Mouse (Mus musculus) activated CD4-positive, CD25-positive, alpha-beta regulatory T cell, adult 4 months (primary cell): ENCODE results near the gene Ap1s1. TPM values are rescaled to one million over a fixed set of nuclear protein-coding genes. Genes with fewer than 3 reads are reported as not detected.

Experiments used
- ATAC-seq: one replicate; pipeline ENCODE4 v1.8.0; 2017
- polyA plus RNA-seq, 2 experiments: library from polyadenylated mRNA; unstranded; fragments of 100-300 nt; shearing (Covaris generic); gene quantifications; one replicate each; pipeline ENCODE4 v1.2.1; 2017

Gene Ap1s1
- polyA plus RNA-seq, 2 experiments from 2014 or later, result 71.3 to 90.7 TPM

DNA sequence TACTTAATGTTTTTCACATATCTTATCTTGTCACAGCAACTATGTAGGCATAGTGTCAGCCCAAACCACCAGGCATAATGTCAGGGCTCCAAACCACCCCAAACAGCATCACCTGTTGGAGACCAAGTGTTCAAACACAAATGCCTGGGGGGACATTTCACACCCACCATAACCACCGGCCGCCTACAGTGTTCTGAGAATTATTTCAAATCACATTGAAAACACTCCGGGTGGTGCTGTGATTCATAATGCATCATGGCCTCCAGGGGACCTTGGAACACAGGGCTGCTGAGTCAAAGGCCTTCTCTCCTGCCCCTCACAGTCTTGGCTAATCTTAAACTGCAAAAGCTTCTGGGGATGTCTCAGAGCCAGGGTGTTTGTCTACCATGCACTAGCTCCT lies 30.0 kb downstream of the Ap1s1 start:
- ATAC-seq, result no peak

DNA sequence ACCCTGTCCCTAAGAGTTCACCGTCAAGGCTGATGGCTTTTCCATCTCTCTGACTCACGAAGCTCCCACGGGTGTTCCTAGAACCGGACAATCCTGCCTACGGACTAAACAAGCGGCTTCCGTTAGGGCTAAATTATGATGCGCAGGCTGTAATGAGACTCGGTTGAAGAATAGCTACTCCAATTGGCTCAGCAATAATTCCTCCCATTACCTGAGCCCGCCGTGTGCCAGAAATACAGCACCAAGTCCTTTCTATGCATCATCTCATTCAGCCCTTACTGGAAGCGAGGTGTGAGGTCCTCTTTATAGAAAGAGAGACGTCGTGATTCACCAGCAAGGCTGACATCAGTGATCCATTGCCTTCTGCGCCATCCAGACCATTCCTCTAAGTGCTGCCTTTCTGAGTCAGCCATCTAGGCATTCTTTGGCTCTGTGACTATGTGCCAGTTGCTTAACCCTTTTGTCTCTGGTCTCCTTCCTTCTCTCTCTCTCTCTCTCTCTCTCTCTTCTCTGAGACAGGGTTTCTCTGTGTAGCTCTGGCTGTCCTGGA lies 33.5 kb downstream of the Ap1s1 start:
- no peak for ATAC-seq

DNA sequence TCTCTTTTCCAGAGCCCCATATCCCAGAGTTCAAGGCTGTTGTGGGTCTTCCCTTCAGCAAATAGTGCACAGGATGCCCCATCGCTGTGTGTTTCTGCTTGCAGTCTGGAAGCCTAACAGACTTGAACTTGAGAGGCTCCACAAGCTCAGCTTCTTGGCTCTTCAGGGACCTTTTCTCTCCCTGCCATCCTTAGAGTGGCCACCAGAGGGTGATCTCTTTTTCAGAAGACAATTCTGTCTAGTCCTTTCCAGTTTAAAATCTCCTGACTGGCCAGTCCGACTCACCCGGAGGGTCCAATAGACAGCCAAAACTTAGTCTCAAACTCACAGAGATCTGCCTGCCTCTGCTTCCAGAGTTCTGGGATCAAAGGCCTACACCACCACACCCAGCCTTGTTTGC lies 35.9 kb downstream of the Ap1s1 start:
- ATAC-seq, result no peak

GRCm38 (mm10) chr5:137007276-137007675 lies 38.7 kb downstream of the Ap1s1 start:
- ATAC-seq, result no peak

DNA sequence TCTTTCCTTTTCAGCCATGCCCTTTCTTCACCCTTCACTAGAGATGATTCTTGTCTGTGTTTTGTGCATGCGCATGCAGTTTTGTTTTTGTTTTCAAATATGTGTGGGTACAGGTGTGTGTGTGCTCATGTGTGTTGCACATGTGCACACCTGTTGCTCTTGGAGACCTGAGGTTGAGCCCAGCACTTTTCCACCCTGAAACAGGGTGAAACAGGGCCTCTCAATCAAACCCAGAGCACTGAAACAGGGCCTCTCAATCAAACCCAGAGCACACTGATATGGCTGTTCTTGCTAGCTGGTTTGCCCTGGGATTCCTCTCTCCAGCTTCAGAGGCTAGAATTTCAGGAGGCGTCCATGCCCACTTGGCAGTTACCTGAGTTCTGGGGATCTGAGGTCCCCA lies 45.3 kb downstream of the Ap1s1 start:
- ATAC-seq, result no peak

DNA sequence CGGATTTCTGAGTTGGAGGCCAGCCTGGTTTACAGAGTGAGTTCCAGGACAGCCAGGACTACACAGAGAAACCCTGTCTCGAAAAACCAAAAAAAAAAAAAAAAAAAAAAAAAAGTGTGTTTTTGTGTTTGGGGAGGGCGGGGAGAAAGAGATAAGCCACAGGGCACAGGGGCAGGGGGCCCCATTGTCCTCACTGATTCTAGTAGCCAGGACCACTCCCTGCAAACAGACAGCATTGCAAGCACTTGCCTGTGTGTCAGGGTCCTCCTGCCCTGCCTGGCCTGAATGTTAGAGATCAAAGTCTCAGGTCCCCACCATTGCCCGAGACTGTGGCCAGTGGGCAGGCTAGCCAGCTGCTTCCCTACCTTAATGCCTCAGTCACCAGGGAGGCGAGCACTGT lies 46.5 kb downstream of the Ap1s1 start:
- no peak for ATAC-seq

DNA sequence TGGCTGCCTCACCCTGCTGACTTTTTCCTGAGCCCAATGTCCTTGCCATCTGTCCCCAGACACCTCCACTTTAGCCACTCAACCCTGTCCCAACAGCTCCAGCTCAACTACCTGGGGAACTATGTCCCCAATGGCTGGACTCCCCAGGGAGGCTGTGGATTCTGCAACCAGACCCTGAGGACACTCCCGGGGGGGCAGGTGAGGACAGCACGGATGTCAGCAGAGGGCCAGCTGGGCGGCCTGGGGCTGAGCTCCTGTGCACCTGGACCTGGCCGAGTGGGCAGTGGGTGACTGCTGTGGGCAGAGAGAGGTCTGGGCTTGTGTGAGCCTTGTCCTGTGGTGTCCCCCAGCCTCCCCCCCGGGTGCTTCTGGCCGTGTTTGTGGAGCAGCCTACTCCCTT lies 56.1 kb downstream of the Ap1s1 start:
- ATAC-seq, result no peak

DNA sequence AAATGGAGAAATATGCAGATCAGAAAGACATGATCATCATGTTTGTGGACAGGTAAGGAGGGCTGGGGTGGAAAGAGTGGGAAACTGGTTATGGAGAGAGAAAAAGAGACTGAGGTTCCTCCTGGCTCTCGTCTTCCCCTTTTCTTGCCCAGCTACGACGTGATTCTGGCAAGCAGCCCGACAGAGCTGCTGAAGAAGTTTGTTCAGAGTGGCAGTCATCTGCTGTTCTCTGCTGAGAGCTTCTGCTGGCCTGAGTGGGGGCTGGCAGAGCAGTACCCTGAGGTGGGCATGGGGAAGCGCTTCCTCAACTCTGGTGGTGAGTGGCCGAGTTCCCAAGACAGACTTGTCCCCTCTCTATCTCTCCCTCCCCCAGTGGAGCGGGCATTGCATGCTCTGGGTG lies 57.5 kb downstream of the Ap1s1 start:
- ATAC-seq, result no peak

GRCm38 (mm10) chr5:136987934-136988271 lies 58.0 kb downstream of the Ap1s1 start, which contains the start of gene Znhit1:
Gene Znhit1 (minus strand): TSS chr5:136988021.
- ATAC-seq, result no peak

DNA sequence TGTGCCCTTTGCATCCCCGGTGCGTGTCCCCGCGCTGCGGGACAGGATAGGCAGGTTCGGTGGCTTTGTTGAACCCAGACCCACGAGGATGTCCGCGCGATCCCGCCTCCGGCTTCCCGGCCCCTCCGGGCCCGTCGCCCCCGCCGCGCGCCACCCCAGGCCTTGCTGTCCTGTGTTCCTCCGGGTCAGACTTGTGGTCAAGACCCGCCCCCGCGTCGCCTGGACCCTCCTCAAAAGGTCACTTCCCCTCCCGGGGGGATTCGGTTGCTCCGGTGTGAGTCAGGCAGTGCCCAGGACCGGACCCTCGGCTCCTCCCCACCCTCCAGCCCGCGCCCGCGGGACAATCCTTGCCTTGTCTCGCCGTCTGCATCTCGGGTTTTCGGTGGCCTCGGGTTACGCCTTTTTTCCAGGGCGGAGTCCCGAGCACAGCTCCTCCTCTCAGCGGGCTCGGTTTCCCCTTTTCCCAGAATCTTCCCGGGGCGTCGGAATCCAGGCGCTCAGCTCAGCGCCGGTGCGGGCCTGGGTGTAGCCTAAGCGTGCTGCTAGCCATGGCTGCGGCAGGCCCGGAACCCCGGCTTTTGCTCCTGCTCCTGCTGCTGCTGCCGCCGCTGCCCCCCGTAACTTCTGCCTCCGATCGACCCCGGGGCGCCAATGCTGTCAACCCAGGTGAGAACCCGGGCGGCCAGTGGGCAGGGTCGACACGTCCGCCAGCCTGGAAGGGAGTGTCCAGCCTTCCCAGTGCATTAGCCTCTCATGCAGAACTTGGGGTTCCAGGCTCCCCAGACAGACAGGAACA lies 58.6 kb downstream of the Ap1s1 start:
- ATAC-seq, result peak; percentile 22

- peak; percentile 97 for ATAC-seq
These were observed 59.2 kb downstream of the Ap1s1 start, which contains the start of gene Plod3 for GRCm38 (mm10) chr5:136986695-136987137. Gene Plod3 (plus strand): TSS chr5:136987019.

Other genes with a start within 250 kb of the Ap1s1 start
- not detected for gene Col26a1, start 162.9 kb downstream of the Ap1s1 start, polyA plus RNA-seq
- gene Ift22, start 138.0 kb downstream of the Ap1s1 start, polyA plus RNA-seq, result 1 to 10 TPM; 7.4 to 9.7 TPM
- gene Fis1, start 92.9 kb downstream of the Ap1s1 start, polyA plus RNA-seq, result 100 to 1,000 TPM; 446 to 499 TPM
- not detected for gene Cldn15, start 79.5 kb downstream of the Ap1s1 start, polyA plus RNA-seq
- 1 to 10 TPM; 2.6 to 6.0 TPM for gene Plod3, start 59.1 kb downstream of the Ap1s1 start, polyA plus RNA-seq
- gene Znhit1, start 58.1 kb downstream of the Ap1s1 start, polyA plus RNA-seq, result 10 to 100 TPM; 56.5 to 66.5 TPM
- not detected for gene Vgf, start 19.7 kb downstream of the Ap1s1 start, polyA plus RNA-seq
- not detected for gene Serpine1, start 26.1 kb upstream of the Ap1s1 start, polyA plus RNA-seq
- gene Trim56, start 70.1 kb upstream of the Ap1s1 start, polyA plus RNA-seq, result 10 to 100 TPM; 15.1 to 15.6 TPM
- gene Muc3, start 103.2 kb upstream of the Ap1s1 start, polyA plus RNA-seq, result under 1 TPM in 1 of 2 experiments, not detected in 1; 0.22 TPM
- 1 to 10 TPM; 2.4 to 5.6 TPM for gene Muc3a, start 166.3 kb upstream of the Ap1s1 start, polyA plus RNA-seq
- not detected for gene Ache, start 241.4 kb upstream of the Ap1s1 start, polyA plus RNA-seq
- 1 to 10 TPM in 1 of 2 experiments, not detected in 1; 1.7 TPM for gene Ufsp1, start 248.5 kb upstream of the Ap1s1 start, polyA plus RNA-seq